Mouse (Mus musculus): ENCODE data around the gene Ildr2.

DNA sequence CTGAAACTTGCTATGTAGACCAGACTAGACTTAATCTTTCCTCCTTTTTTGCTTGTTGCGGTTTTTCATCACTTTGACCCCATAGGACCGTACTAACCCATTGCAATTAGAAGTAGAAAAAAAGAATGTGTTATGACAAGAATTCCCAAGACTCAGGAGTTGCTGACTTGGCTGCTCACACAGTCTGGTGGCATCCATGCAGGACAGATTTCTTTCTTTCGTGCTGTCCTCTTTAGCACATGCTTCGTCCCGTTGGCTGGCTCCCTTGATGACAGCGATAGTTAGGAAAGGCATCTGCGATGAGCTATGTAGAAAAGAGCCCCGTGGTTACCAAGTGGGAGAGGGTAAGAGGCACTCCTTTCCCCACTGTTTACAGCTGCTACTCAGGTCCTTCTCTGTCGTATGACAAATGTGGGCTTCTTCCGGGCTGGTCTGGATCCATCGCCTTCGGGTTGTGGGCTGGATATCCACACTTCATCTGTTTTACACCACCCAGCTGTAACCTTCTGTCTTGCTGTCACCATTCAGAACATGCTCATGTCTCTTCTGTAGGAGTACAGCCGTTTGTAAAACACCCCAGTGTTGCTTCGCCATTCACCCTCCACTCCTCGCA lies 43.7 kb downstream of the Ildr2 start:
- no peak for TF ChIP-seq POLR2A (IDR thresholded peaks at IDR 0.05; ENCODE audit: borderline replicate concordance, low read depth, low read length)
- no peak for TF ChIP-seq CTCF (IDR thresholded peaks at IDR 0.05; ENCODE audit: low read depth, low read length)

Data from bone marrow macrophage, adult 2 months (primary cell).